Mouse (Mus musculus) adrenal gland, adult 18-20 months (tissue): ENCODE measurements around the gene Large1. TPM values are rescaled to one million over a fixed set of nuclear protein-coding genes. Genes with fewer than 3 reads are reported as not detected.
"Not testable (repeated sequence)": the region's sequence is repeated elsewhere in the genome, so short reads cannot be mapped to it uniquely, and the experiment has no call there.

Experiments used
- DNase-seq, 2 experiments: peaks; one replicate each; pipeline ENCODE4 v3.0.0; 2021 to 2022; ENCODE audit warnings: low spot score in 2 of 2
- total RNA-seq, 2 experiments: library from RNA; stranded (reverse); gene quantifications; 1 replicate in 1 of 2; 2 replicates in 1 of 2; pipeline ENCODE4 v1.2.3; 2021

The Large1 gene
- total RNA-seq, 2 experiments from 2014 or later: 19.6 to 25.0 TPM

- no peak for DNase-seq
Measured at GRCm38 (mm10) chr8:73187381-73187780, 166.0 kb downstream of the Large1 start.

- DNase-seq: no peak
Measured at GRCm38 (mm10) chr8:73178434-73178833, 174.9 kb downstream of the Large1 start.

- DNase-seq: no peak
Measured at GRCm38 (mm10) chr8:73172661-73173060, 180.7 kb downstream of the Large1 start.

- no peak for DNase-seq
Measured at GRCm38 (mm10) chr8:73161994-73162393, 191.3 kb downstream of the Large1 start.

- no peak for DNase-seq
Measured at GRCm38 (mm10) chr8:73161564-73161963, 191.8 kb downstream of the Large1 start.

GRCm38 (mm10) chr8:73160945-73161344 lies 192.4 kb downstream of the Large1 start:
- no peak for DNase-seq

GRCm38 (mm10) chr8:73147236-73147635 lies 206.1 kb downstream of the Large1 start:
- DNase-seq: no peak

GRCm38 (mm10) chr8:73142660-73143395 lies 210.5 kb downstream of the Large1 start:
- DNase-seq: no peak

GRCm38 (mm10) chr8:73135397-73135796 lies 217.9 kb downstream of the Large1 start:
- DNase-seq: no peak

GRCm38 (mm10) chr8:73132080-73132479 lies 221.3 kb downstream of the Large1 start:
- no peak for DNase-seq

- no peak for DNase-seq
Measured at GRCm38 (mm10) chr8:73123864-73124499, 229.4 kb downstream of the Large1 start.

GRCm38 (mm10) chr8:73112332-73112895 lies 240.9 kb downstream of the Large1 start:
- DNase-seq: no peak

- DNase-seq: no peak
Measured at GRCm38 (mm10) chr8:73104089-73104488, 249.3 kb downstream of the Large1 start.

- no peak for DNase-seq
Measured at GRCm38 (mm10) chr8:73101069-73101468, 252.3 kb downstream of the Large1 start.

- DNase-seq: not testable (repeated sequence)
Measured at GRCm38 (mm10) chr8:73100607-73101006, 252.7 kb downstream of the Large1 start.

- no peak for DNase-seq
Measured at GRCm38 (mm10) chr8:73099542-73099941, 253.8 kb downstream of the Large1 start.

GRCm38 (mm10) chr8:73096952-73097351 lies 256.4 kb downstream of the Large1 start:
- no peak for DNase-seq

GRCm38 (mm10) chr8:73077746-73078145 lies 275.6 kb downstream of the Large1 start:
- not testable (repeated sequence) for DNase-seq

- no peak for DNase-seq
Measured at GRCm38 (mm10) chr8:73061410-73061809, 291.9 kb downstream of the Large1 start.

- no peak for DNase-seq
Measured at GRCm38 (mm10) chr8:73054726-73055125, 298.6 kb downstream of the Large1 start.

- DNase-seq: no peak
Measured at GRCm38 (mm10) chr8:73053878-73054277, 299.5 kb downstream of the Large1 start.

GRCm38 (mm10) chr8:73052414-73052813 lies 300.9 kb downstream of the Large1 start:
- DNase-seq: no peak
